Mouse (Mus musculus) myocyte (in vitro differentiated cells): ENCODE measurements at regions not wholly inside any gene's neighbourhood (a gene's known extent, or its start where the extent isn't known, plus 50 kb on each side); places are given as distances from the start of the nearest gene placed in this dataset.

ENCODE experiments used
- H3K27me3 ChIP-seq: one replicate; pipeline ENCODE4 v1.6.1; 2011; ENCODE audit not compliant: control insufficient read depth, insufficient read depth, insufficient read length
- H3K36me3 ChIP-seq: one replicate; pipeline ENCODE4 v1.6.1; 2011; ENCODE audit not compliant: control insufficient read depth, insufficient read depth
- H3K4me2 ChIP-seq: one replicate; pipeline ENCODE4 v1.6.1; 2011; ENCODE audit warnings: low read depth, control low read depth
- H3K4me3 ChIP-seq: one replicate; pipeline ENCODE4 v1.5.1; 2011; ENCODE audit warnings: mild to moderate bottlenecking, control low read depth, moderate library complexity
- H3K79me2 ChIP-seq: one replicate; pipeline ENCODE4 v1.6.1; 2011; ENCODE audit not compliant: control insufficient read depth, insufficient read depth
- H3ac ChIP-seq: one replicate; pipeline ENCODE4 v1.6.1; 2011; ENCODE audit not compliant: control insufficient read depth, insufficient read length
- CEBPB ChIP-seq: IDR thresholded peaks from 2 replicates; pipeline ENCODE4 v1.6.1; 2011; ENCODE audit warnings: mild to moderate bottlenecking, moderate library complexity; ENCODE audit not compliant: poor library complexity, insufficient read depth, severe bottlenecking
- E2F4 ChIP-seq: IDR thresholded peaks from one replicate; pipeline ENCODE4 v1.6.1; 2011; ENCODE audit warnings: mild to moderate bottlenecking, control low read depth, moderate library complexity; ENCODE audit not compliant: insufficient read depth
- MAX ChIP-seq: IDR thresholded peaks from one replicate; pipeline ENCODE4 v1.6.1; 2011; ENCODE audit warnings: low read depth, mild to moderate bottlenecking, control low read depth
- MYOD1 ChIP-seq, 3 experiments: IDR thresholded peaks; one replicate each; pipeline ENCODE4 v1.6.1; 2011; ENCODE audit warnings: control low read depth in 2 of 3, low read depth in 2 of 3, mild to moderate bottlenecking in 2 of 3, moderate library complexity in 1 of 3; ENCODE audit not compliant: insufficient read length in 2 of 3, control insufficient read depth in 1 of 3
- MYOG ChIP-seq, 3 experiments: IDR thresholded peaks; one replicate each; pipeline ENCODE4 v1.6.1; 2011; ENCODE audit warnings: control low read depth in 2 of 3, low read depth in 2 of 3, mild to moderate bottlenecking in 2 of 3; ENCODE audit not compliant: insufficient read length in 2 of 3, control insufficient read depth in 1 of 3, insufficient read depth in 1 of 3
- POLR2A ChIP-seq: IDR thresholded peaks from one replicate; pipeline ENCODE4 v1.6.1; 2011; ENCODE audit warnings: low read depth, mild to moderate bottlenecking, control low read depth, moderate library complexity; ENCODE audit not compliant: insufficient read length
- POLR2AphosphoS2 ChIP-seq: IDR thresholded peaks from one replicate; pipeline ENCODE4 v1.6.1; 2011; ENCODE audit warnings: low read depth, control low read depth; ENCODE audit not compliant: insufficient read length
- REST ChIP-seq: IDR thresholded peaks from one replicate; pipeline ENCODE4 v1.6.1; 2011; ENCODE audit warnings: mild to moderate bottlenecking, control low read depth, moderate library complexity; ENCODE audit not compliant: insufficient read depth, insufficient read length
- SRF ChIP-seq: IDR thresholded peaks from one replicate; pipeline ENCODE4 v1.6.1; 2011; ENCODE audit warnings: low read depth; ENCODE audit not compliant: control insufficient read depth, insufficient read length
- TCF12 ChIP-seq: IDR thresholded peaks from one replicate; pipeline ENCODE4 v1.6.1; 2011; ENCODE audit warnings: mild to moderate bottlenecking, control low read depth; ENCODE audit not compliant: poor library complexity, insufficient read depth, severe bottlenecking
- TCF3 ChIP-seq: IDR thresholded peaks from one replicate; pipeline ENCODE4 v1.6.1; 2011; ENCODE audit warnings: low read depth, control low read depth; ENCODE audit not compliant: insufficient read length
- USF1 ChIP-seq: IDR thresholded peaks from one replicate; pipeline ENCODE4 v1.6.1; 2011; ENCODE audit warnings: low read depth, mild to moderate bottlenecking, control low read depth, moderate library complexity

DNA sequence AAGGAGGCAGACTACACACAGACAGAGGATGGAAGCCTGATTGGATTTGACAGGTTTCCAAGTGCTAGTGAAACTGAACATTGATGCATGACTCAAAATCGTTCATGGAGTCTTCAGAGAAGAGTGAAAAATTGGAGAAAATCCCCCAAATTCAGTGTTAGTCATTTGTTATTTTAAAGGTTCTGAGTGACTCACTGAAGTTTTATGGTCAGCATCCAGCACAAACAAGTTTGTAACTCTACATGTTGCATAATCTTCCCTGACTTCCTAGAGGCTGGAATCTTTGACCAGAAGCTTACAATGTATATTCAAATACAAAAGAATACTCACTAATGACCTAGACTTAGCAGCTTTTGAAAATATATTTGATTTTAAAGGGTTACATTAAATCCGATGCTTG, 224.3 kb upstream of the Pot1a start:
- TF ChIP-seq POLR2AphosphoS2 (no peak), MYOD1 (IDR thresholded peaks at IDR 0.05; ENCODE audit: control insufficient read depth in 1 of 3, insufficient read length in 2 of 3, low read depth in 2 of 3) (no peak), E2F4 (no peak), TCF12 (no peak), CEBPB (no peak)
- Histone ChIP-seq H3K27me3 (no peaks in the 10 kb centered on the region), H3K4me3 (no peak overlapping the region), H3K4me2 (no peak overlapping the region), H3ac (no peak overlapping the region), H3K36me3 (no peaks in the 10 kb centered on the region), H3K79me2 (no peaks in the 10 kb centered on the region)

DNA sequence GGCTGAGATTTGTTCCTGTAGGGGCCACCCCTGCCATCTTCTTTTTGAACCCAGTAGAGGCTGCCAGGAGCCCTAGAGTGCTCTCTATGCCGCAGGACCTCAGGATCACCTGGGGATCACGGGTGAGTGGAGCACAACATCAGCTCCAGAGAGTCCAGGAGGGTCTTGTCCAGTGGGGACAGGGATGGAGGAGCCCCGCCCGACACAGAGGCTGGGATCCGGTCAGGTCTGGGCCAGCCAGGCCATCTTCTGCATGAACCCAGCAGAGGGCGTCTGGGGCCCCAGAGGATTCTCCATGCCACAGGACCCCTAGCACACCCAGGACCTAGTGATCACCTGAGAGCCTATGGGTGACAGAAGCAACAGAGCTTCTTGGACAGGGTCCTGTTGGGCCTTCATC, 206.3 kb upstream of the Pot1a start:
- H3K36me3 ChIP-seq: no peaks in the 10 kb centered on the region
- H3K27me3 ChIP-seq: no peaks in the 10 kb centered on the region
- TF ChIP-seq TCF12 (no peak), TCF3 (no peak), E2F4 (no peak), SRF (no peak), POLR2A (no peak)

DNA sequence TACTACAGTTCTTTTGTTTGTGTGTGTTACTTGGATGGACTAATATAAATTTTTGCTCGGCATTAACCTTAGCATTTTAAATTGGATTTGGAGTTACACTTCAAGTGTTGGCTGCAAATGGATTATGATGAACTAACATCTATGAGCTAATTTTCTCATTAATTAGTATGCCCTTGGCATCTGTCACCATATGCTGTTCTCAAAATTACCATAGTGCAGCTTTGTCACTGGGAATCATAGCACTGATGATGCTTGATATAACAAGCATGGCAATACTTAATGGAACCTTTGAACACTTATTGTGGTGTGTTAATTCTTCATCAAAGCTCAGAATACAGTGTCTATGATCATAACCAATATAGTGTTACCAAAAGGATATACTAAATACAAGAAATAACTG, 185.0 kb upstream of the Pot1a start:
- Histone ChIP-seq H3K36me3 (no peaks in the 10 kb centered on the region), H3K4me3 (no peak overlapping the region), H3K79me2 (no peaks in the 10 kb centered on the region), H3K4me2 (no peak overlapping the region), H3ac (no peak overlapping the region), H3K27me3 (no peaks in the 10 kb centered on the region)
- TF ChIP-seq USF1 (no peak), TCF3 (no peak), MYOD1 (IDR thresholded peaks at IDR 0.05; ENCODE audit: control insufficient read depth in 1 of 3, insufficient read length in 2 of 3, low read depth in 2 of 3) (no peak)

More for the DNA sequence above, 206.3 kb upstream of the Pot1a start:
- Histone ChIP-seq H3K79me2 (no peaks in the 10 kb centered on the region), H3ac (no peak overlapping the region), H3K4me3 (no peak overlapping the region), H3K4me2 (no peak overlapping the region)

DNA sequence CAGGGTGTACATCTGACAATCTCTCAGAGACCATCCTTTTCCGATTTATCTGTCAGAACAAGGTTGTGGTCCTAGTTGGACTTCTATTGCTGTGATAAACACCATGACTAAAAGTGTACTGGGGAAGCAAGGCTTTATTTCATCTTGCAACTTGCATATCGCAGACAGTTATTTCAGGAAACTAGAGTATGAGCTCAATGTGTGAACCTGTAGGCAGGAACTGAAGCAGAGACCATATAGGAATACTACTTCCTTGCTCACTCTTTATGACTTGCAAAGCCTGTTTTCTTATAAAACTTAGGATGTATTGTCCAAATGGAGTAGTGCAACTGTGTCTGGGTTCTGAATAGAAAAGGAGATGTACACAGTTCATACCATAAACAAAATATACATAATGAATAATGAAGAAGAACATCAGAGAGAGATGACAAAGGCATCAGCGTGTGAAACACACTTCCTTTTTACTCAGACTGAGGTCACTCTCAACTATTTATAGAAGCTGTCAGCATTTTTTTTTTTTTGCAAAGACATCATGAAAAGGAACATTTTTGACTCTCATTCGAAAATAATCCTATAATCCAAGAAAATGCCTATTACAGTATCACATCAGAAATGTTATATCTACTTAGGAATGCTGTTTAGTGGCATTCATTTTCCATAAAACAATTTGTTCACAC, 169.3 kb upstream of the Pot1a start:
- Histone ChIP-seq H3K79me2 (no peaks in the 10 kb centered on the region), H3ac (no peak overlapping the region), H3K27me3 (no peaks in the 10 kb centered on the region), H3K4me2 (no peak overlapping the region), H3K36me3 (no peaks in the 10 kb centered on the region), H3K4me3 (no peak overlapping the region)
- TF ChIP-seq REST (no peak), POLR2A (no peak), MYOD1 (IDR thresholded peaks at IDR 0.05; ENCODE audit: control insufficient read depth in 1 of 3, insufficient read length in 2 of 3, low read depth in 2 of 3) (no peak), MYOG (IDR thresholded peaks at IDR 0.05; ENCODE audit: control insufficient read depth in 1 of 3, insufficient read depth in 1 of 3, insufficient read length in 2 of 3, low read depth in 2 of 3) (no peak), TCF12 (no peak), TCF3 (no peak), USF1 (no peak), SRF (no peak), CEBPB (no peak), POLR2AphosphoS2 (no peak), MAX (no peak), E2F4 (no peak)

DNA sequence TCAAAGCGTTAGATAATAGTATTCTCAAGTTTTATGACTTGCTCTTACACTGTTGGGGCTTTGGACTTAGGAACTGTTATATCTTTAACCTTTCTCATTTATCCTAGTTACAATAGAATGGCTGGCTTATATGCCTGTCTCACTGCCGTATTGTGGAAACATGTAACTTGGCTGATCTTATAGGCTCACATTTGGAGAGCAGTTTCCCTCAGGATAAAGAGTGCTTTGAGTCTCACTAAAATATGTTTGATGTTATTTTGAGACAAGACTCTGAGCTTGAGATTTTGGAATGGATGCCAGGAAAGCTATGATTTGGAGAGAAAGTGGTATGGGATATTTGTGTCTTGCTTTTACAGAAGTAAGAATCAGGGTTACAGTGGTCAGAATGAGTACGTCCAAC, 156.4 kb upstream of the Pot1a start:
- Histone ChIP-seq H3K36me3 (no peaks in the 10 kb centered on the region), H3ac (no peak overlapping the region), H3K27me3 (no peaks in the 10 kb centered on the region), H3K4me3 (no peak overlapping the region), H3K79me2 (no peaks in the 10 kb centered on the region), H3K4me2 (no peak overlapping the region)
- TF ChIP-seq POLR2A (no peak), MYOG (IDR thresholded peaks at IDR 0.05; ENCODE audit: control insufficient read depth in 1 of 3, insufficient read depth in 1 of 3, insufficient read length in 2 of 3, low read depth in 2 of 3) (no peak), MYOD1 (IDR thresholded peaks at IDR 0.05; ENCODE audit: control insufficient read depth in 1 of 3, insufficient read length in 2 of 3, low read depth in 2 of 3) (no peak), POLR2AphosphoS2 (no peak), SRF (no peak), CEBPB (no peak), USF1 (no peak), REST (no peak), TCF3 (no peak), TCF12 (no peak), E2F4 (no peak)
